Mouse (Mus musculus) CH12.LX (cell line): ENCODE measurements at regions not wholly inside any gene's neighbourhood (a gene's known extent, or its start where the extent isn't known, plus 50 kb on each side); places are given as distances from the start of the nearest gene placed in this dataset.

Source experiments
- DNase-seq: peaks from one replicate; pipeline ENCODE4 v3.0.0-alpha.2; 2013; ENCODE audit errors: extremely low read depth
- H3K27ac ChIP-seq: 2 replicates; pipeline ENCODE4 v1.5.1; 2012; ENCODE audit warnings: low read depth, mild to moderate bottlenecking, control low read depth, moderate library complexity; ENCODE audit not compliant: insufficient read depth
- H3K27me3 ChIP-seq: replicated peaks from 2 replicates; pipeline ENCODE3; 2012; ENCODE audit warnings: inconsistent platforms
- H3K36me3 ChIP-seq, 2 experiments: replicated peaks in 1 of 2; 2 replicates each; pipeline versions ENCODE3 to v1.6.1; 2012; ENCODE audit warnings: inconsistent platforms in 1 of 2, low read length in 1 of 2, mild to moderate bottlenecking in 1 of 2, mixed read lengths in 1 of 2, moderate library complexity in 1 of 2; ENCODE audit not compliant: control insufficient read depth in 1 of 2, insufficient read depth in 1 of 2
- H3K4me1 ChIP-seq, 2 experiments: 2 replicates each; pipeline ENCODE4 v1.6.1; 2012; ENCODE audit warnings: inconsistent platforms in 1 of 2, moderate library complexity in 1 of 2; ENCODE audit not compliant: insufficient read depth in 2 of 2, control insufficient read depth in 1 of 2
- H3K4me2 ChIP-seq: 2 replicates; pipeline ENCODE4 v1.6.1; 2012; ENCODE audit warnings: low read depth, mild to moderate bottlenecking, control low read depth; ENCODE audit not compliant: poor library complexity, insufficient read depth, severe bottlenecking
- H3K4me3 ChIP-seq, 3 experiments: fragments of 150-350 bp in 1 of 3; sonication (generic) in 1 of 3; replicated peaks in 1 of 3; 2 replicates each; pipeline versions ENCODE3 to v1.5.1; 2011 to 2012; ENCODE audit warnings: low read depth in 2 of 3, low read length in 2 of 3, mild to moderate bottlenecking in 2 of 3, moderate library complexity in 2 of 3, control low read depth in 1 of 3, improper control_type of control experiment in 1 of 3, inconsistent platforms in 1 of 3, mixed read lengths in 1 of 3; ENCODE audit not compliant: poor library complexity in 1 of 3
- H3K79me2 ChIP-seq: replicated peaks from 2 replicates; pipeline ENCODE4 v1.6.1; 2012; ENCODE audit warnings: mild to moderate bottlenecking, moderate library complexity; ENCODE audit not compliant: control insufficient read depth, poor library complexity, insufficient read depth, severe bottlenecking; ENCODE audit errors: extremely low read depth
- H3K9ac ChIP-seq: 2 replicates; pipeline ENCODE4 v1.6.1; 2012; ENCODE audit warnings: low read depth, mild to moderate bottlenecking, control low read depth, moderate library complexity; ENCODE audit not compliant: insufficient read depth
- H3K9me3 ChIP-seq: replicated peaks from 2 replicates; pipeline ENCODE3; 2012; ENCODE audit warnings: low read length, inconsistent platforms, mixed read lengths
- CHD1 ChIP-seq: IDR thresholded peaks from 2 replicates; pipeline ENCODE4 v1.6.1; 2012; ENCODE audit warnings: low read depth, low read length, improper control_type of control experiment, inconsistent platforms
- CTCF ChIP-seq, 2 experiments: IDR thresholded peaks in 1 of 2; conservative IDR thresholded peaks in 1 of 2; 2 replicates each; pipeline ENCODE4 v1.5.1; 2011 to 2012; ENCODE audit warnings: low read depth in 2 of 2, low read length in 2 of 2, improper control_type of control experiment in 1 of 2, inconsistent platforms in 1 of 2, mild to moderate bottlenecking in 1 of 2, moderate library complexity in 1 of 2
- E2F4 ChIP-seq: IDR thresholded peaks from 2 replicates; pipeline ENCODE4 v1.6.1; 2011; ENCODE audit warnings: low read depth, low read length, improper control_type of control experiment; ENCODE audit not compliant: insufficient replicate concordance
- GABPA ChIP-seq: IDR thresholded peaks from 2 replicates; pipeline ENCODE4 v1.6.1; 2012; ENCODE audit warnings: low read depth, low read length, improper control_type of control experiment, inconsistent platforms; ENCODE audit not compliant: insufficient replicate concordance
- IRF4 ChIP-seq: IDR thresholded peaks from 2 replicates; pipeline ENCODE4 v1.6.1; 2014; ENCODE audit warnings: low read depth, mild to moderate bottlenecking, inconsistent platforms, low read length, improper control_type of control experiment
- JUND ChIP-seq: conservative IDR thresholded peaks from 2 replicates; pipeline ENCODE4 v1.6.1; 2011; ENCODE audit warnings: low read depth, low read length, improper control_type of control experiment
- MAFK ChIP-seq: IDR thresholded peaks from 2 replicates; pipeline ENCODE4 v1.6.1; 2011; ENCODE audit warnings: low read length, improper control_type of control experiment; ENCODE audit not compliant: insufficient replicate concordance
- MAZ ChIP-seq: IDR thresholded peaks from 2 replicates; pipeline ENCODE4 v1.6.1; 2012; ENCODE audit warnings: low read depth, mild to moderate bottlenecking, inconsistent platforms, low read length, improper control_type of control experiment, moderate library complexity
- MYC ChIP-seq: IDR thresholded peaks from 2 replicates; pipeline ENCODE4 v1.6.1; 2011; ENCODE audit warnings: low read depth, mild to moderate bottlenecking, improper control_type of control experiment, low read length
- POLR2A ChIP-seq: IDR thresholded peaks from 2 replicates; pipeline ENCODE4 v1.6.1; 2011; ENCODE audit warnings: low read depth, mild to moderate bottlenecking, improper control_type of control experiment, low read length
- POLR2AphosphoS2 ChIP-seq: IDR thresholded peaks from 2 replicates; pipeline ENCODE4 v1.6.1; 2011; ENCODE audit warnings: low read depth, low read length, improper control_type of control experiment
- RCOR1 ChIP-seq: conservative IDR thresholded peaks from 2 replicates; pipeline ENCODE4 v1.6.1; 2012; ENCODE audit warnings: low read depth, mild to moderate bottlenecking, inconsistent platforms, low read length, improper control_type of control experiment
- SMC3 ChIP-seq: IDR thresholded peaks from 2 replicates; pipeline ENCODE4 v1.6.1; 2011; ENCODE audit warnings: low read depth, low read length, improper control_type of control experiment
- TCF12 ChIP-seq: IDR thresholded peaks from 2 replicates; pipeline ENCODE4 v1.6.1; 2014; ENCODE audit warnings: low read depth, mild to moderate bottlenecking, inconsistent platforms, low read length, improper control_type of control experiment
- ZC3H11A ChIP-seq: IDR thresholded peaks from 2 replicates; pipeline ENCODE4 v1.6.1; 2012; ENCODE audit warnings: low read depth, mild to moderate bottlenecking, inconsistent platforms, low read length, improper control_type of control experiment
- ZNF384 ChIP-seq: IDR thresholded peaks from 2 replicates; pipeline ENCODE4 v1.6.1; 2012; ENCODE audit warnings: low read depth, low read length, improper control_type of control experiment, inconsistent platforms
- dilution Hi-C: fragments of 300-500 bp; cut with MboI; formaldehyde crosslinking; loops from 2 replicates; pipeline ENCODE4 v1.14.3; 2020; ENCODE audit warnings: low sequenced_read_pairs; ENCODE audit not compliant: extremely low pct_unique_long_range_greater_than_20kb, extremely low pct_ligation_motif_present
- in situ Hi-C: fragments of 300-500 bp; cut with MboI; formaldehyde crosslinking; loops from 3 replicates; pipeline ENCODE4 v1.14.3; 2019; ENCODE audit warnings: low sequenced_read_pairs, low pct_ligation_motif_present, low pct_unique_long_range_greater_than_20kb, mixed read lengths

GRCm38 (mm10) chr11:52591596-52592180, 172.7 kb upstream of the Fstl4 start:
- Histone ChIP-seq H3K36me3 (no peaks in the 10 kb centered on the region), H3K9ac (no peak overlapping the region), H3K9me3 (peaks cover 21% of the 10 kb centered on the region), H3K4me3 (no peak overlapping the region), H3K4me2 (no peak overlapping the region), H3K27me3 (peaks cover 72% of the 10 kb centered on the region), H3K27ac (no peak overlapping the region), H3K79me2 (no peaks in the 10 kb centered on the region), H3K4me1 (no peaks in the 10 kb centered on the region)
- in situ Hi-C loops (no loop called here), dilution Hi-C loops (no loop called here)
- no peak for TF ChIP-seq MYC
- TF ChIP-seq MAZ = no peak
- no peak for TF ChIP-seq ZNF384
- no peak for TF ChIP-seq TCF12
- no peak for TF ChIP-seq JUND
- no peak for TF ChIP-seq POLR2AphosphoS2
- no peak for TF ChIP-seq IRF4
- no peak for TF ChIP-seq E2F4
- no peak for TF ChIP-seq SMC3
- TF ChIP-seq MAFK = no peak
- no peak for TF ChIP-seq ZC3H11A
- TF ChIP-seq GABPA = no peak
- no peak for TF ChIP-seq RCOR1
- DNase-seq = no peak

GRCm38 (mm10) chr11:52594092-52594491, 170.3 kb upstream of the Fstl4 start:
- Histone ChIP-seq H3K9me3 (peaks cover 28% of the 10 kb centered on the region), H3K4me1 (no peaks in the 10 kb centered on the region), H3K9ac (no peak overlapping the region), H3K36me3 (no peaks in the 10 kb centered on the region), H3K27ac (no peak overlapping the region), H3K4me3 (no peak overlapping the region), H3K79me2 (no peaks in the 10 kb centered on the region), H3K27me3 (peaks cover 65% of the 10 kb centered on the region), H3K4me2 (no peak overlapping the region)
- no peak for DNase-seq
- in situ Hi-C loops = no loop called here
- dilution Hi-C loops = no loop called here
- TF ChIP-seq CTCF (conservative IDR thresholded peaks at IDR 0.05 in 1 of 2, IDR thresholded peaks at IDR 0.05 in 1 of 2; ENCODE audit: low read depth in 2 of 2, low read length in 2 of 2) (no peak), POLR2A (no peak), ZC3H11A (no peak), CHD1 (no peak), MAFK (no peak), JUND (no peak)
